Mouse (Mus musculus) hindbrain, embryonic 13.5 days (tissue): Measurements from ENCODE around the gene Tfap2a. TPM values are rescaled to one million over a fixed set of nuclear protein-coding genes. Genes with fewer than 3 reads are reported as not detected.

ENCODE experiments used
- ATAC-seq: fragments of 200-750 bp; cut with Nextera tagmentation; 2 replicates; pipeline ENCODE4 v1.8.0; 2017; ENCODE audit warnings: moderate TSS enrichment; ENCODE audit not compliant: low FRiP score
- H3K27ac ChIP-seq: fragments of 300-500 bp; sonication (generic); 2 replicates; pipeline ENCODE4 v1.5.1; 2015; ENCODE audit warnings: inconsistent platforms, mild to moderate bottlenecking, moderate library complexity
- H3K27me3 ChIP-seq: fragments of 300-500 bp; sonication (generic); 2 replicates; pipeline ENCODE4 v1.6.1; 2015; ENCODE audit warnings: mild to moderate bottlenecking, inconsistent platforms
- H3K36me3 ChIP-seq: fragments of 300-500 bp; sonication (generic); 2 replicates; pipeline ENCODE4 v1.6.1; 2015; ENCODE audit warnings: mild to moderate bottlenecking, inconsistent platforms
- H3K4me1 ChIP-seq: fragments of 300-500 bp; sonication (generic); replicated peaks from 2 replicates; pipeline ENCODE4 v1.6.1; 2015; ENCODE audit warnings: inconsistent platforms
- H3K4me2 ChIP-seq: fragments of 300-500 bp; sonication (generic); 2 replicates; pipeline ENCODE4 v1.6.1; 2015; ENCODE audit warnings: inconsistent platforms, mild to moderate bottlenecking, moderate library complexity
- H3K4me3 ChIP-seq: fragments of 300-500 bp; sonication (generic); 2 replicates; pipeline ENCODE4 v1.5.1; 2015; ENCODE audit warnings: mild to moderate bottlenecking, inconsistent platforms
- H3K9ac ChIP-seq: fragments of 300-500 bp; sonication (generic); 2 replicates; pipeline ENCODE4 v1.6.1; 2015; ENCODE audit warnings: mild to moderate bottlenecking, inconsistent platforms
- H3K9me3 ChIP-seq: fragments of 300-500 bp; sonication (generic); 2 replicates; pipeline ENCODE4 v1.6.1; 2016; ENCODE audit warnings: inconsistent platforms
- WGBS: fragments of 180-500 bp; shearing (Covaris S2); methylation state at CpG from one replicate; pipeline ENCODE4 v1.1.7; 2015; 5-methylcytosine and 5-hydroxymethylcytosine counted together
- polyA plus RNA-seq: library from polyadenylated mRNA; unstranded; fragments of >200 nt; fragmentation: Nextera tagmentation; extraction: Ambion mirVana; gene quantifications from 2 replicates; pipeline ENCODE4 v1.2.1, GENCODE M21; 2015

Gene Tfap2a
- polyA plus RNA-seq, 1 experiment from 2014 or later, result 22.9 TPM

GRCm38 (mm10) chr13:40741436-40741835 is 3.3 kb upstream of the Tfap2a start:
- no peak for ATAC-seq
- Histone ChIP-seq H3K4me1 (peaks cover 24% of the 10 kb centered on the region), H3K4me3 (no peak overlapping the region), H3K4me2 (no peak overlapping the region), H3K36me3 (no peaks in the 10 kb centered on the region), H3K27me3 (peaks cover 100% of the 10 kb centered on the region), H3K9ac (no peak overlapping the region), H3K9me3 (peaks cover 5% of the 10 kb centered on the region; the same call in 1 of the 2 replicates), H3K27ac (no peak overlapping the region)
- WGBS, result 3% methylated on average over 7 of the region's 7 CpGs

GRCm38 (mm10) chr13:40740727-40741360 is 2.7 kb upstream of the Tfap2a start:
- Histone ChIP-seq H3K4me1 (peaks cover 26% of the 10 kb centered on the region), H3K4me3 (no peak overlapping the region), H3K27me3 (peaks cover 100% of the 10 kb centered on the region), H3K27ac (no peak overlapping the region), H3K9ac (no peak overlapping the region), H3K36me3 (no peaks in the 10 kb centered on the region), H3K4me2 (no peak overlapping the region), H3K9me3 (peaks cover 4% of the 10 kb centered on the region; the same call in 1 of the 2 replicates)
- no peak for ATAC-seq
- 3% methylated on average over 18 of the region's 19 CpGs for WGBS

- H3K27me3 ChIP-seq, result peaks cover 100% of the 10 kb centered on the region
- no peaks in the 10 kb centered on the region for H3K36me3 ChIP-seq
- no peak overlapping the region for H3K4me2 ChIP-seq
- WGBS, result 1% methylated on average over 10 of the region's 10 CpGs
- H3K9me3 ChIP-seq, result no peaks in the 10 kb centered on the region
- no peak overlapping the region for H3K27ac ChIP-seq
- no peak overlapping the region for H3K4me3 ChIP-seq
- peaks cover 30% of the 10 kb centered on the region for H3K4me1 ChIP-seq
- no peak for ATAC-seq
- no peak overlapping the region for H3K9ac ChIP-seq
Observed at GRCm38 (mm10) chr13:40739901-40740300, 1.7 kb upstream of the Tfap2a start.

- 1% methylated on average over 17 of the region's 17 CpGs for WGBS
Observed at GRCm38 (mm10) chr13:40739121-40739650, 1.0 kb upstream of the Tfap2a start.

GRCm38 (mm10) chr13:40737761-40738160 is 415 bp downstream of the Tfap2a start:
- Histone ChIP-seq H3K4me1 (peaks cover 40% of the 10 kb centered on the region), H3K27me3 (peaks cover 99% of the 10 kb centered on the region), H3K4me2 (peak overlapping the region; percentile 34), H3K4me3 (peak overlapping the region; percentile 7; the same call in 1 of the 2 replicates), H3K27ac (no peak overlapping the region), H3K9me3 (no peaks in the 10 kb centered on the region), H3K36me3 (no peaks in the 10 kb centered on the region), H3K9ac (no peak overlapping the region)
- ATAC-seq, result no peak
- WGBS, result under 1% methylated on average over 22 of the region's 22 CpGs

More at GRCm38 (mm10) chr13:40739121-40739650, 1.0 kb upstream of the Tfap2a start:
- Histone ChIP-seq H3K27me3 (peaks cover 100% of the 10 kb centered on the region), H3K9ac (no peak overlapping the region), H3K9me3 (no peaks in the 10 kb centered on the region), H3K36me3 (no peaks in the 10 kb centered on the region), H3K4me3 (no peak overlapping the region), H3K4me2 (no peak overlapping the region), H3K4me1 (peaks cover 29% of the 10 kb centered on the region), H3K27ac (no peak overlapping the region)
- ATAC-seq, result no peak

GRCm38 (mm10) chr13:40737099-40737498 is 1.1 kb downstream of the Tfap2a start:
- 2% methylated on average over 15 of the region's 15 CpGs for WGBS
- no peak for ATAC-seq
- H3K4me1 ChIP-seq, result peaks cover 44% of the 10 kb centered on the region

GRCm38 (mm10) chr13:40736107-40736780 is 1.9 kb downstream of the Tfap2a start:
- peaks cover 99% of the 10 kb centered on the region for H3K27me3 ChIP-seq
- peaks cover 50% of the 10 kb centered on the region for H3K4me1 ChIP-seq
- H3K4me2 ChIP-seq, result peak overlapping the region; percentile 42
- ATAC-seq, result no peak
- 4% methylated on average over 19 of the region's 19 CpGs for WGBS
- H3K9me3 ChIP-seq, result no peaks in the 10 kb centered on the region
- no peak overlapping the region for H3K27ac ChIP-seq
- H3K36me3 ChIP-seq, result no peaks in the 10 kb centered on the region
- H3K4me3 ChIP-seq, result peak overlapping the region; percentile 4; the same call in 1 of the 2 replicates
- H3K9ac ChIP-seq, result no peak overlapping the region

More at GRCm38 (mm10) chr13:40737099-40737498, 1.1 kb downstream of the Tfap2a start:
- H3K9ac ChIP-seq, result no peak overlapping the region
- peaks cover 99% of the 10 kb centered on the region for H3K27me3 ChIP-seq
- H3K4me2 ChIP-seq, result no peak overlapping the region
- H3K4me3 ChIP-seq, result no peak overlapping the region
- H3K27ac ChIP-seq, result no peak overlapping the region
- H3K9me3 ChIP-seq, result no peaks in the 10 kb centered on the region
- no peaks in the 10 kb centered on the region for H3K36me3 ChIP-seq

GRCm38 (mm10) chr13:40735416-40736106 is 2.6 kb downstream of the Tfap2a start:
- Histone ChIP-seq H3K4me1 (peaks cover 52% of the 10 kb centered on the region), H3K4me2 (peak overlapping the region; percentile 42), H3K4me3 (peak overlapping the region; percentile 4; the same call in 1 of the 2 replicates), H3K9ac (no peak overlapping the region), H3K27ac (no peak overlapping the region), H3K36me3 (no peaks in the 10 kb centered on the region), H3K27me3 (peaks cover 95% of the 10 kb centered on the region), H3K9me3 (no peaks in the 10 kb centered on the region)
- 5% methylated on average over 17 of the region's 17 CpGs for WGBS
- ATAC-seq, result no peak

- Histone ChIP-seq H3K27me3 (peaks cover 85% of the 10 kb centered on the region), H3K4me3 (peak overlapping the region; percentile 54), H3K27ac (0 out of 2 replicates have a peak overlapping the region, but pooled peaks have one; percentile 52), H3K9ac (peak overlapping the region; percentile 39; the same call in 1 of the 2 replicates), H3K4me2 (peak overlapping the region; percentile 59), H3K4me1 (peaks cover 55% of the 10 kb centered on the region), H3K36me3 (no peaks in the 10 kb centered on the region), H3K9me3 (no peaks in the 10 kb centered on the region)
- ATAC-seq, result no peak
- under 1% methylated on average over 33 of the region's 33 CpGs for WGBS
Observed at GRCm38 (mm10) chr13:40734316-40734965, 3.7 kb downstream of the Tfap2a start.

- Histone ChIP-seq H3K27me3 (peaks cover 79% of the 10 kb centered on the region), H3K4me3 (peak overlapping the region; percentile 54), H3K36me3 (no peaks in the 10 kb centered on the region), H3K9me3 (no peaks in the 10 kb centered on the region), H3K4me1 (peaks cover 54% of the 10 kb centered on the region), H3K4me2 (peak overlapping the region; percentile 59), H3K9ac (peak overlapping the region; percentile 90), H3K27ac (peak overlapping the region; percentile 97)
- WGBS, result under 1% methylated on average over 34 of the region's 38 CpGs
- peak; percentile 17; the same call in 1 of the 2 replicates for ATAC-seq
Observed at GRCm38 (mm10) chr13:40733542-40734151, 4.5 kb downstream of the Tfap2a start.

- no peak for ATAC-seq
- Histone ChIP-seq H3K27ac (peak overlapping the region; percentile 97), H3K36me3 (no peaks in the 10 kb centered on the region), H3K9me3 (no peaks in the 10 kb centered on the region), H3K4me2 (peak overlapping the region; percentile 59), H3K4me1 (peaks cover 48% of the 10 kb centered on the region), H3K4me3 (peak overlapping the region; percentile 54), H3K27me3 (peaks cover 79% of the 10 kb centered on the region), H3K9ac (peak overlapping the region; percentile 90)
- under 1% methylated on average over 30 of the region's 30 CpGs for WGBS
Observed at GRCm38 (mm10) chr13:40732816-40733541, 5.2 kb downstream of the Tfap2a start.
